Mouse (Mus musculus) embryonic facial prominence, embryonic 14.5 days (tissue): ENCODE measurements around the gene Slc25a23. TPM values are rescaled to one million over a fixed set of nuclear protein-coding genes. Genes with fewer than 3 reads are reported as not detected.
A peak's percentile ranks its signal among the peaks of the same experiment; 100 is the strongest.

ENCODE experiments used
- ATAC-seq: fragments of 200-750 bp; cut with Nextera tagmentation; 2 replicates; pipeline ENCODE4 v1.8.0; 2017; ENCODE audit warnings: low read depth, moderate number of reproducible peaks, moderate TSS enrichment
- DNase-seq: peaks from one replicate; pipeline ENCODE4 v3.0.0-alpha.2; 2015; ENCODE audit warnings: low spot score
- H3K27ac ChIP-seq: fragments of 300-500 bp; sonication (generic); replicated peaks from 2 replicates; pipeline ENCODE4 v1.5.1; 2014; ENCODE audit warnings: low read depth, mild to moderate bottlenecking, low read length, moderate library complexity
- H3K27me3 ChIP-seq: fragments of 300-500 bp; sonication (generic); replicated peaks from 2 replicates; pipeline ENCODE4 v1.6.1; 2014; ENCODE audit warnings: low read length; ENCODE audit not compliant: control insufficient read depth, insufficient read depth
- H3K36me3 ChIP-seq: fragments of 300-500 bp; sonication (generic); 2 replicates; pipeline ENCODE4 v1.6.1; 2014; ENCODE audit warnings: low read length, mixed read lengths; ENCODE audit not compliant: control insufficient read depth, insufficient read depth
- H3K4me1 ChIP-seq: fragments of 300-500 bp; sonication (generic); 2 replicates; pipeline ENCODE4 v1.6.1; 2014; ENCODE audit warnings: antibody characterized with exemption, low read length; ENCODE audit not compliant: control insufficient read depth, insufficient read depth
- H3K4me2 ChIP-seq: fragments of 300-500 bp; sonication (generic); 2 replicates; pipeline ENCODE4 v1.6.1; 2014; ENCODE audit warnings: low read depth, mild to moderate bottlenecking, low read length, moderate library complexity, mixed read lengths
- H3K4me3 ChIP-seq: fragments of 300-500 bp; sonication (generic); 2 replicates; pipeline ENCODE4 v1.5.1; 2014; ENCODE audit warnings: low read depth, mild to moderate bottlenecking, low read length
- H3K9ac ChIP-seq: fragments of 300-500 bp; sonication (generic); 2 replicates; pipeline ENCODE4 v1.6.1; 2014; ENCODE audit warnings: low read depth, mild to moderate bottlenecking, low read length, moderate library complexity, mixed read lengths
- H3K9me3 ChIP-seq: fragments of 300-500 bp; sonication (generic); 2 replicates; pipeline ENCODE4 v1.6.1; 2016; ENCODE audit warnings: low read length; ENCODE audit not compliant: control insufficient read depth
- WGBS: fragments of 180-500 bp; shearing (Covaris S2); extraction: QIAGEN DNeasy Blood & Tissue Kit; methylation state at CpG from one replicate; pipeline ENCODE4 v1.1.7; 2014; 5-methylcytosine and 5-hydroxymethylcytosine counted together
- polyA plus RNA-seq: library from polyadenylated mRNA; unstranded; fragments of >200 nt; fragmentation: Nextera tagmentation; extraction: Ambion mirVana; gene quantifications from 2 replicates; pipeline ENCODE4 v1.2.1, GENCODE M21; 2014

Gene Slc25a23
- polyA plus RNA-seq, result 6.9 and 7.8 TPM in 2 replicates

- H3K27me3 ChIP-seq, result peaks cover 34% of the 10 kb centered on the region
- ATAC-seq (peak; percentile 78), DNase-seq (peak; percentile 91)
- H3K36me3 ChIP-seq, result peaks cover 4% of the 10 kb centered on the region; the same call in 1 of the 2 replicates
- 0% methylated on average over 1 of the region's 45 CpGs for WGBS
- no peaks in the 10 kb centered on the region for H3K9me3 ChIP-seq
- H3K4me1 ChIP-seq, result peaks cover 4% of the 10 kb centered on the region
- H3K9ac ChIP-seq, result peak within 1 kb of the TSS; percentile 73
- peak within 1 kb of the TSS; percentile 1; the same call in 1 of the 2 replicates for H3K27ac ChIP-seq
- peak within 1 kb of the TSS; percentile 81 for H3K4me3 ChIP-seq
- peak within 1 kb of the TSS; percentile 82 for H3K4me2 ChIP-seq
These were observed at the start of gene Slc25a23 for GRCm38 (mm10) chr17:57059486-57059977. Gene Slc25a23 (minus strand): TSS chr17:57059863.

- H3K4me3 ChIP-seq, result no peak overlapping the region
- H3K4me1 ChIP-seq, result peaks cover 12% of the 10 kb centered on the region
- H3K4me2 ChIP-seq, result no peak overlapping the region
- H3K27ac ChIP-seq, result no peak overlapping the region
- no peaks in the 10 kb centered on the region for H3K9me3 ChIP-seq
- no peak overlapping the region for H3K9ac ChIP-seq
- WGBS, result 61% methylated on average over 5 of the region's 5 CpGs
- H3K27me3 ChIP-seq, result no peaks in the 10 kb centered on the region
- no peak for ATAC-seq
- DNase-seq, result no peak
- no peaks in the 10 kb centered on the region for H3K36me3 ChIP-seq
These were observed 49.1 kb upstream of the Slc25a23 start for GRCm38 (mm10) chr17:57108666-57109171.

DNA sequence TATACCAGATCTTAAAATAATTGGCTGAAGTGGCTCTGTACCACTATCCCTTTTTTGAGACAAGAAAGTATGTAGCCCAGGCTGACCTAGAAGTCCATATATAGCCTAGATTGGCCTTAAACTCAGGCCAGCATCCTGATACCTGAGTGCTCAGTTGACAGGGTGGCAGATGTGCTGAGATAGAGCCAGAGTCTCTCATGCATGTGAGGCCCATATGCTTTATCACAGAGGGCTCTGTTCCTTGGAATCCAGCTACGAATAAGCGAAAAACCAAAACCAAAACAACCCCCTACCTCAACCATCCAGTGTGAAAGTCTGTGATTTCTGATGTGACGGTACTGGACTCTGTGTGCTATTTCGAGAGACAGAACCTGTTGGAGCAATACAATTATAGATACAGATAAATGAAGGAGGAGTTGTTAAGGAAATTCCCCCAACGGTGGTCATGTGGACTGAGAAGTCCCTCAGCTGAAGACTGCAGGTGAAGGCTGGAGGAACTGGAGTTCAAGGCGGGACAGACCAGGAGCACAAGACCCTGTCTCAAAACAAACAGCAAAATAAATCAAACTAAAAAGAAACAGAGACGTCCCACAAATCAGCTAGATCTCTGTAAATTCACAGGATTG, 48.5 kb upstream of the Slc25a23 start:
- H3K27me3 ChIP-seq, result no peaks in the 10 kb centered on the region
- ATAC-seq (no peak), DNase-seq (no peak)
- no peaks in the 10 kb centered on the region for H3K36me3 ChIP-seq
- H3K4me1 ChIP-seq, result peaks cover 12% of the 10 kb centered on the region
- H3K4me2 ChIP-seq, result no peak overlapping the region
- H3K9ac ChIP-seq, result no peak overlapping the region
- no peaks in the 10 kb centered on the region for H3K9me3 ChIP-seq
- no peak overlapping the region for H3K27ac ChIP-seq
- WGBS, result 85% methylated on average over 7 of the region's 7 CpGs
- H3K4me3 ChIP-seq, result no peak overlapping the region

DNA sequence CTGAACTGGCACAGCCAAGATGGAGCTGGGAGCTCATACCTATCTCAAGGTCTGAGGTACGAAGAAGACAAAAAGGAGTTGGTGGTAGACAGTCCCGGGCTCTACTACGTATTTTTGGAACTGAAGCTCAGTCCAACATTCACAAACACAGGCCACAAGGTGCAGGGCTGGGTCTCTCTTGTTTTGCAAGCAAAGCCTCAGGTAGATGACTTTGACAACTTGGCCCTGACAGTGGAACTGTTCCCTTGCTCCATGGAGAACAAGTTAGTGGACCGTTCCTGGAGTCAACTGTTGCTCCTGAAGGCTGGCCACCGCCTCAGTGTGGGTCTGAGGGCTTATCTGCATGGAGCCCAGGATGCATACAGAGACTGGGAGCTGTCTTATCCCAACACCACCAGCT, 47.4 kb upstream of the Slc25a23 start:
- Histone ChIP-seq H3K27me3 (no peaks in the 10 kb centered on the region), H3K4me1 (peaks cover 12% of the 10 kb centered on the region), H3K36me3 (no peaks in the 10 kb centered on the region), H3K9me3 (no peaks in the 10 kb centered on the region), H3K27ac (no peak overlapping the region), H3K9ac (no peak overlapping the region), H3K4me2 (no peak overlapping the region), H3K4me3 (no peak overlapping the region)
- WGBS, result 88% methylated on average over 5 of the region's 5 CpGs
- DNase-seq (no peak), ATAC-seq (no peak)

DNA sequence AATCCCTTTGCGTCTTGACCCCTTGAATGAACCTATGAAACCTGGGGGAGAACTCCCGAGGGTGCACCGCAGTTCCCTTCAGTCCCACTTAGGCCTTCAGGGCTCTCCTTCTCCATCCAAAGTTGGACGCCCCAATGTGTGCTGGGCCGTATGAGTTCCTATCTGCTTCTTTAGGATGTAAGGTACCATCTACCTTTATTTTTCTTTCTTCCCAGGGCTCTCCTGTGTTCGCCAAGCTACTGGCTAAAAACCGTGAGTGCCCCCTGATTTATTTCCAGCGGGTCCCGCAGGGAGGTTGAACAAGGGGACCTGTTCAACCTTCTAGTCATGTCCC, 46.3 kb upstream of the Slc25a23 start:
- peak overlapping the region; percentile 65 for H3K4me3 ChIP-seq
- WGBS, result 9% methylated on average over 9 of the region's 9 CpGs

GRCm38 (mm10) chr17:57105181-57106034, 45.7 kb upstream of the Slc25a23 start, which contains the start of gene Tnfsf9:
Gene Tnfsf9 (plus strand): TSS chr17:57105325.
- H3K27ac ChIP-seq, result no peak within 1 kb of the TSS
- 2% methylated on average over 23 of the region's 61 CpGs for WGBS

More for the DNA sequence above, 46.3 kb upstream of the Slc25a23 start:
- no peak overlapping the region for H3K27ac ChIP-seq
- H3K9ac ChIP-seq, result peak overlapping the region; percentile 79; the same call in 1 of the 2 replicates
- peak overlapping the region; percentile 89 for H3K4me2 ChIP-seq
- no peak for DNase-seq
- no peaks in the 10 kb centered on the region for H3K36me3 ChIP-seq
- H3K4me1 ChIP-seq, result peaks cover 12% of the 10 kb centered on the region
- no peaks in the 10 kb centered on the region for H3K27me3 ChIP-seq
- no peaks in the 10 kb centered on the region for H3K9me3 ChIP-seq
- ATAC-seq, result no peak

GRCm38 (mm10) chr17:57104496-57104895, 44.8 kb upstream of the Slc25a23 start:
- H3K9ac ChIP-seq, result peak overlapping the region; percentile 79
- 46% methylated on average over 4 of the region's 4 CpGs for WGBS
- H3K4me2 ChIP-seq, result peak overlapping the region; percentile 89
- H3K27me3 ChIP-seq, result no peaks in the 10 kb centered on the region
- H3K4me1 ChIP-seq, result peaks cover 12% of the 10 kb centered on the region
- no peak overlapping the region for H3K27ac ChIP-seq
- DNase-seq (no peak), ATAC-seq (no peak)
- H3K9me3 ChIP-seq, result no peaks in the 10 kb centered on the region
- no peaks in the 10 kb centered on the region for H3K36me3 ChIP-seq
- peak overlapping the region; percentile 65 for H3K4me3 ChIP-seq

More at GRCm38 (mm10) chr17:57105181-57106034, 45.7 kb upstream of the Slc25a23 start, which contains the start of gene Tnfsf9:
- no peaks in the 10 kb centered on the region for H3K36me3 ChIP-seq
- H3K27me3 ChIP-seq, result no peaks in the 10 kb centered on the region
- H3K4me1 ChIP-seq, result peaks cover 12% of the 10 kb centered on the region
- peak; percentile 84 for ATAC-seq
- H3K4me3 ChIP-seq, result peak within 1 kb of the TSS; percentile 65
- peak within 1 kb of the TSS; percentile 79 for H3K9ac ChIP-seq
- H3K9me3 ChIP-seq, result no peaks in the 10 kb centered on the region
- peak within 1 kb of the TSS; percentile 89 for H3K4me2 ChIP-seq
- peak; percentile 66 for DNase-seq

GRCm38 (mm10) chr17:57102276-57102675, 42.6 kb upstream of the Slc25a23 start:
- no peaks in the 10 kb centered on the region for H3K9me3 ChIP-seq
- no peak overlapping the region for H3K9ac ChIP-seq
- H3K4me2 ChIP-seq, result no peak overlapping the region
- H3K4me3 ChIP-seq, result no peak overlapping the region
- no peak overlapping the region for H3K27ac ChIP-seq
- 48% methylated on average over 2 of the region's 2 CpGs for WGBS
- ATAC-seq (no peak), DNase-seq (no peak)
- no peaks in the 10 kb centered on the region for H3K36me3 ChIP-seq
- peaks cover 12% of the 10 kb centered on the region for H3K4me1 ChIP-seq
- no peaks in the 10 kb centered on the region for H3K27me3 ChIP-seq
